Mouse (Mus musculus): ENCODE measurements around the gene Dkk3. TPM values are rescaled to one million over a fixed set of nuclear protein-coding genes. Genes with fewer than 3 reads are reported as not detected.
"Not testable (repeated sequence)": the region's sequence is repeated elsewhere in the genome, so short reads cannot be mapped to it uniquely, and the experiment has no call there.

The Dkk3 gene
- polyA plus RNA-seq, 1 experiment from 2014 or later, result 2.5 TPM

DNA sequence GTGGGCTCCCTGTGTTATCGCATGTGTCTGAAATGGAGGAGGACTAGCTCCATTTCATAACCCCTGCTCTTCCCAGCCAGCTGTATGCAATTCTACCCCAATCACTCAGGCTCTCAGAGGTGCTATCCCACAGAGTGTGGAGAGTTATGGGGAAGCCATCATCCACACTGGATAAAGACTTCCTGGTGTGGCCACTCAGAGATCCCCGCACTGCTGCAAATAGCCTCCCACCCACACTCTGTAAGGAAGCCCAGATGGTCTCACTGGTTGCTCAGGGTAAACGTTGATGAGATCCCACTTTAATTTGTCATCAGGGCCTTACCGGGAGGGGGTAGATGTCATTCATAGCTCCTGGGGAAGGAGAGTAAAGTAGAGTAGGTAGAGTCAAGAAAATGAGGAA is 6.7 kb upstream of the Dkk3 start:
- no peaks in the 10 kb centered on the region for H3K27me3 ChIP-seq
- no peak overlapping the region for H3K4me3 ChIP-seq (replicated peaks)
- no peaks in the 10 kb centered on the region for H3K9me3 ChIP-seq (replicated peaks)
- no peak overlapping the region for H3K27ac ChIP-seq (replicated peaks)
- H3K9ac ChIP-seq, result no peak overlapping the region
- H3K4me1 ChIP-seq (replicated peaks), result 0 out of 2 replicates have a peak, but pooled peaks cover 2% of the 10 kb centered on the region
- H3K4me2 ChIP-seq, result no peak overlapping the region
- H3K36me3 ChIP-seq (replicated peaks), result no peaks in the 10 kb centered on the region
- WGBS (ENCODE audit: insufficient replicate concordance), result 68% methylated on average over 4 of the region's 4 CpGs
- ATAC-seq (ENCODE audit: insufficient read depth), result no peak

DNA sequence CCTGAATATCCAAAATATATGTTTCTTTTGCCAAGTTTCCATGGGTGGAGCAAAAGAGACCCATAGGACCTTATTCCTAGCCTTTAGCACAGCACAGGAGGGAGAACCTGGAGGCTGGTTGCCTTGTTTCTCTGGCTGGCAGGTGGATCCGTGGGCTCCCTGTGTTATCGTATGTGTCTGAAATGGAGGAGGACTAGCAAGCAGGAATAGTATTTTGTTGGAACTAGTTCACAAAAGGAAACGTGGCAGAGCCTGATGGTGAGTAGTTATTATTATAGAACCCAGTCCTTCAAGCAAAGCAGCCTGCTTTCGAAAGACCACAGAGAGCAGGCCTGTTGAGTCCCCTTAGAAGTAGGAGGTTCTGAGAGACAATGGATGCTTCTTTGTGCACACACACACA is 6.2 kb upstream of the Dkk3 start:
- H3K27ac ChIP-seq (replicated peaks); H3K36me3 ChIP-seq (replicated peaks); H3K4me1 ChIP-seq (replicated peaks); H3K27me3 ChIP-seq; H3K9me3 ChIP-seq (replicated peaks); H3K4me2 ChIP-seq; H3K4me3 ChIP-seq (replicated peaks); ATAC-seq (ENCODE audit: insufficient read depth); H3K9ac ChIP-seq: not testable (repeated sequence)
- WGBS (ENCODE audit: insufficient replicate concordance), result 58% methylated on average over 4 of the region's 4 CpGs

DNA sequence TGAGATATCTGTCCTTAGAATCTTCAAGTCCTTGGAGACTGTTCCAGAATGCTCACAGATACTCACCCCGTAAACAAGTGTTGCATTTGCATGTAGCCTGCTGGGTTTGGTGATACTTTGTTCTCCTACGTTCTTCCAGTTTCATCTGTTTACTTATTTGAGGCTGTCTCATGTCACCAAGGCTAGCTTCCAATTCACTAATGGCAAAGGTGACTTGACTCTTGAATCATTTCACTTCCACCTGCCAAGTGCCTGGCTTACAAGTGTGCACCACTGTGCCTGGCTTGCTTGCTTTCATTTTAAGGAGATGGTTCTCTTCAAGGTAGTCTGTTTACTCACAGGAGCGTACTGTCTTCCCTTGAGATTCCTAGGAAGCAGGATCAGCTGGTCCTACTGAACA is 5.6 kb upstream of the Dkk3 start:
- no peak for ATAC-seq (ENCODE audit: insufficient read depth)
- Histone ChIP-seq H3K4me2 (no peak overlapping the region), H3K27me3 (peaks cover 6% of the 10 kb centered on the region), H3K27ac (replicated peaks) (no peak overlapping the region), H3K9ac (no peak overlapping the region), H3K9me3 (replicated peaks) (no peaks in the 10 kb centered on the region), H3K4me3 (replicated peaks) (no peak overlapping the region), H3K4me1 (replicated peaks) (no peaks in the 10 kb centered on the region), H3K36me3 (replicated peaks) (no peaks in the 10 kb centered on the region)
- WGBS (ENCODE audit: insufficient replicate concordance), result 68% methylated on average over 3 of the region's 3 CpGs

DNA sequence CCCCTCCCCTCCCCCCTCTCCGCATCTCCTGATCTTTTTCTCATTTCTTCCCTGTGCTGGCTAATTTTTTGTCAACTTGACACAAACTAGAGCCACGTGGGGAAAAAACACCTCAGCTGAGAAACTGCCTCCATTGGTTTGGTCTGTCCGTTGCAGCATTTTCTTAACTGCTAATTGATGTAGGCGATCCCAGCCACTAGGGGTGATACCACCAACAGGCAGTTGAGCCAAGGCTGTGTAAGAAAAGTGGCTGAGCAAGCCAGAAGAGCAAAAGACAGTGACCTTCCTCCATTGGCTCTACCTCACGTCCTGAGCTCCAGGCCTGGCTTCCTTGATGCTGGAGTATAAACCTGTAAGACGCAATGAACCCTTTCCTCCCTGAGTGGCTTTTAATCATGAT is 978 bp upstream of the Dkk3 start:
- H3K9ac ChIP-seq, result no peak overlapping the region
- no peaks in the 10 kb centered on the region for H3K9me3 ChIP-seq (replicated peaks)
- H3K27me3 ChIP-seq, result peaks cover 33% of the 10 kb centered on the region
- no peak overlapping the region for H3K27ac ChIP-seq (replicated peaks)
- no peaks in the 10 kb centered on the region for H3K36me3 ChIP-seq (replicated peaks)
- H3K4me2 ChIP-seq, result no peak overlapping the region
- H3K4me1 ChIP-seq (replicated peaks), result no peaks in the 10 kb centered on the region
- no peak for ATAC-seq (ENCODE audit: insufficient read depth)
- no peak overlapping the region for H3K4me3 ChIP-seq (replicated peaks)
- 31% methylated on average over 5 of the region's 6 CpGs for WGBS (ENCODE audit: insufficient replicate concordance)

DNA sequence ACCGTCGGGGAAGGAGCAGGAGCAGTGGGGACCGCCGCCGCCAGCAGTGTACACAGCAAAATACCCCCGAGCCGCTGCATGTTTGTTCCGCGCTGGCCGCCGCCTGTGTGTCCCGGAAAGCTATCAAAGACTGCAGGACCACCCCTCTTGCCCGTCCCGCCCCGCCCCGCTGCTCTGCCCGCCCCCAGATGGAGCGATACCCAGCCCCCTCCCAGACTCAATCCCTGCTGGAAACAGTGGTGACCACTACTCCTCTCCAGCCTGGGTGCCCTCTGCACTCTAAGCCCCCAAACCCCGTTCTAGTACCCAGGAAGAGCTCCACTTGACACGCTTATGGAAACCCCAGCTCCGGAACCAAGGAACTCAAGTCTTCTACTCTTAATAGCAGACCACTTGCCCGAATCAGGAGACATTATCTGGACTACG is 528 bp downstream of the Dkk3 start:
- no peaks in the 10 kb centered on the region for H3K9me3 ChIP-seq (replicated peaks)
- peaks cover 33% of the 10 kb centered on the region for H3K27me3 ChIP-seq
- 3% methylated on average over 23 of the region's 23 CpGs for WGBS (ENCODE audit: insufficient replicate concordance)
- no peak for ATAC-seq (ENCODE audit: insufficient read depth)
- H3K9ac ChIP-seq, result no peak overlapping the region
- H3K4me3 ChIP-seq (replicated peaks), result peak overlapping the region; percentile 31
- H3K4me2 ChIP-seq, result peak overlapping the region; percentile 54
- no peaks in the 10 kb centered on the region for H3K36me3 ChIP-seq (replicated peaks)
- no peaks in the 10 kb centered on the region for H3K4me1 ChIP-seq (replicated peaks)
- no peak overlapping the region for H3K27ac ChIP-seq (replicated peaks)

DNA sequence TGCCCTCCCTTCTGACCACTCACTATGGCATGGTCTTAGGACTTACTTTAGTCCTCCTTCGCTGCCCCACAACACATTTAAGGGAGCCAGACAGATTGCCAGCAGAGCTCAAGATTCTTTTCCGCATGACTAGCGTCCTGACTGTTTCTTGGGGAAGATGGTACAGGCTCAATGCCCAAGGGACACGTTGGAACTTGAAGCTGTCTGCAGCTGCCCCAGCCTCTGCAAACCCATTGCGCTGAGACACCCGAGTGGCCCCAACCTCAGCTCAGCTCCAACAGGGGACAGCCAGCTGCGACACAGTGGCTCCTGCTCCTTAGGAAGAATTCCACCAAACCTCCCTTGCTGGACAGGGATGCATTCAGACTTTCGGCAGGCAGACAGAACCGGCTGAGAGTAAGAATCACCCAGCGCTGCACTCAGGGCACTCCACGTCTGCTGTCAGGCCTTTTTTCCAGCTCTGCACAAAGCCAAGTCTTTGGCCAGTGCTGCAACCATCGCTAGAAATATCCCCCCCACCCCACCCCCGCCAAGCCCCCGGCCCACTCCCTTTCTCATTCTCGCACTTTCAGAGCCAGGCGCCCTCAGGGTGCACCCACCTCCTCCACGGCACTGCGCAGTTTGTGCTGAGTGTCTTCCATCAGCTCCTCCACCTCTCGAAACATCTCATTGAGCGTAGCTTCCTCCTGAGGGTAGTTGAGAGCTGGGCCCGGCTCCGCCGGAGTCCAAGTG is 1.1 kb downstream of the Dkk3 start:
- Histone ChIP-seq H3K27ac (replicated peaks) (no peak overlapping the region), H3K9ac (no peak overlapping the region), H3K4me2 (peak overlapping the region; percentile 54), H3K9me3 (replicated peaks) (no peaks in the 10 kb centered on the region), H3K4me3 (replicated peaks) (peak overlapping the region; percentile 31), H3K4me1 (replicated peaks) (no peaks in the 10 kb centered on the region), H3K36me3 (replicated peaks) (no peaks in the 10 kb centered on the region), H3K27me3 (peaks cover 33% of the 10 kb centered on the region)
- ATAC-seq (ENCODE audit: insufficient read depth), result no peak
- WGBS (ENCODE audit: insufficient replicate concordance), result 15% methylated on average over 23 of the region's 23 CpGs

DNA sequence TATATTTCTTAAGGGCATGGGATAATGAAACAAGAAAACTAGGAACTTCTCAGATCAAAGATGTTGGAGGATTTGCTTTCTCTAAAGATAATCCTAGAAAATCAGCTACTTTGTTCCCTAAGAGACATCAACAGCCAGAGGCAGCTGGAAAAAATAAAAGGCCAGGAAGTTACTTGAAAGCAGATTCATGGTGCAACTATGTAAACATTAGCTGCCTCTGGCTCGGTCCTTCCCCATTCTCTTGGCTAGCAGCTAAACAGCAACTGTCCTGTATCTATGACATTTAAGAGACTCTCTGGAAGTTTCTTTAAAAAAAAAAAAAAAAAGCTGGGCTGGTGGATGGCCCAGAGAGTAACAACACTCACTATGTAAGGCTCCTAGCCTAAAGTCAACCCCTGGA is 3.7 kb downstream of the Dkk3 start:
- Histone ChIP-seq H3K9me3 (replicated peaks) (no peaks in the 10 kb centered on the region), H3K27ac (replicated peaks) (no peak overlapping the region), H3K4me3 (replicated peaks) (no peak overlapping the region), H3K27me3 (peaks cover 33% of the 10 kb centered on the region), H3K4me1 (replicated peaks) (no peaks in the 10 kb centered on the region), H3K36me3 (replicated peaks) (no peaks in the 10 kb centered on the region), H3K9ac (no peak overlapping the region), H3K4me2 (no peak overlapping the region)
- ATAC-seq (ENCODE audit: insufficient read depth), result no peak
- WGBS (ENCODE audit: insufficient replicate concordance), result 30% methylated on average over 1 of the region's 1 CpGs

DNA sequence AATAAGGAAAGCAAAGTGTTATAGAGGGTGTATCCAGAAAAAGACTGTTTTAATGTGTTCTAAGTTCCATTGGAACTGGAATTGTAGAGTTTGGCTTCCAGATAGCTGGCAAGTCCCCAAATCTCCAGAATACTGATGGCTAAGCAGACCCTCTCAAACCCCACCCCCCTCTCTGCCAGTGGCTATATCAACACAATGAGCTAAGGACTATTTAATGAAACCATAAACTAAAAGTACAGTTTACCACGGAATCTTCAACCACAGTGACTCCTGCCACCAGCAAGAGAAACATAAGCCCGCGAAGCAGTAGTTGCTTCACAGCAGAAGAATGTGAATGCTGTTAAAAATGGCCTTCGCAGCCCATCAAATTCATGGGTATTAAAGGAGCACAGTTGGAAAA is 4.4 kb downstream of the Dkk3 start:
- no peak overlapping the region for H3K4me2 ChIP-seq
- ATAC-seq (ENCODE audit: insufficient read depth), result no peak
- no peak overlapping the region for H3K27ac ChIP-seq (replicated peaks)
- H3K36me3 ChIP-seq (replicated peaks), result no peaks in the 10 kb centered on the region
- H3K9me3 ChIP-seq (replicated peaks), result no peaks in the 10 kb centered on the region
- no peak overlapping the region for H3K9ac ChIP-seq
- no peak overlapping the region for H3K4me3 ChIP-seq (replicated peaks)
- H3K4me1 ChIP-seq (replicated peaks), result no peaks in the 10 kb centered on the region
- peaks cover 28% of the 10 kb centered on the region for H3K27me3 ChIP-seq
- 57% methylated on average over 4 of the region's 4 CpGs for WGBS (ENCODE audit: insufficient replicate concordance)

DNA sequence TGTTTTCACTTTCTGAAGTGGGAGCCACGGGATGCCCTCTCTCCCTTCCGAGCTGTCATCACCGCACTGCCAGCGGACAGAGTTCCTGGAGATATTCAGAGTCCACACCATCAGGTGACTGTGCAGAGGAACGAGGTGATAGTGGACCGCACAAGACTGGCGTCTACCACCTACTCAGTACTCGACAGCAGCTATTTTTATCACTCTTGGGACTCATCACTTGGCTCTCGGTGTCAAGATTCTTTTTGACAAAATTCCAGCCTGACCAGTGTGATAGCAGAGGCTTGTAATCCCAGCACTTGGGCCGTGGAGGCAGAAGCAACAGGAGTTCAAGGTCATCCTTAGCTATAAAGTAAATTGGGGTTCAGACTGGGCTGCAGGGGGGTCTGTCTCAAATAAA is 9.7 kb downstream of the Dkk3 start:
- 66% methylated on average over 10 of the region's 10 CpGs for WGBS (ENCODE audit: insufficient replicate concordance)
- Histone ChIP-seq H3K36me3 (replicated peaks) (no peaks in the 10 kb centered on the region), H3K4me2 (no peak overlapping the region), H3K4me3 (replicated peaks) (no peak overlapping the region), H3K9me3 (replicated peaks) (no peaks in the 10 kb centered on the region), H3K4me1 (replicated peaks) (no peaks in the 10 kb centered on the region), H3K27me3 (no peaks in the 10 kb centered on the region), H3K27ac (replicated peaks) (no peak overlapping the region), H3K9ac (no peak overlapping the region)
- ATAC-seq (ENCODE audit: insufficient read depth), result no peak

DNA sequence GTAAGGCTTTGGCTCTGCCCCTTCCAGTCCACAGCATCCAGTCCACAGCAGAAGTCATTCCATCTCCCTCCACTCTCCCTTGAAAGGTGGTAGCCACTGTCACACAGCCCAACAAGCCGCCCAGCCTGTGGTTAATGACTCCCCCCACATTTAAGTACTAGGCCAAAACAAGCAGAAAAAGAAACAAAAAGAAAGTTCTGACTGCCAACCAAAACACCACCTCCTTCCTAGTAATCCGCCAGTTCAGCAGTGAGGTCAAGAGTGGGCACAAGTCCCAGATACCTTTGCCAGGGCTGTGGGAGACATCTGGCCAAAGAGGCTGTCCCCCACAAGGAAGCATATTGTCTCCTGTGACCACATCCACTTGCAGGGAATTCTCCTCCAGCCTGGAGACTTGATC is 10.9 kb downstream of the Dkk3 start:
- Histone ChIP-seq H3K4me3 (replicated peaks) (no peak overlapping the region), H3K4me1 (replicated peaks) (0 out of 2 replicates have a peak, but pooled peaks cover 5% of the 10 kb centered on the region), H3K9me3 (replicated peaks) (no peaks in the 10 kb centered on the region), H3K36me3 (replicated peaks) (no peaks in the 10 kb centered on the region), H3K27ac (replicated peaks) (no peak overlapping the region), H3K4me2 (no peak overlapping the region), H3K9ac (no peak overlapping the region), H3K27me3 (no peaks in the 10 kb centered on the region)
- ATAC-seq (ENCODE audit: insufficient read depth), result no peak
- 54% methylated on average over 2 of the region's 2 CpGs for WGBS (ENCODE audit: insufficient replicate concordance)

DNA sequence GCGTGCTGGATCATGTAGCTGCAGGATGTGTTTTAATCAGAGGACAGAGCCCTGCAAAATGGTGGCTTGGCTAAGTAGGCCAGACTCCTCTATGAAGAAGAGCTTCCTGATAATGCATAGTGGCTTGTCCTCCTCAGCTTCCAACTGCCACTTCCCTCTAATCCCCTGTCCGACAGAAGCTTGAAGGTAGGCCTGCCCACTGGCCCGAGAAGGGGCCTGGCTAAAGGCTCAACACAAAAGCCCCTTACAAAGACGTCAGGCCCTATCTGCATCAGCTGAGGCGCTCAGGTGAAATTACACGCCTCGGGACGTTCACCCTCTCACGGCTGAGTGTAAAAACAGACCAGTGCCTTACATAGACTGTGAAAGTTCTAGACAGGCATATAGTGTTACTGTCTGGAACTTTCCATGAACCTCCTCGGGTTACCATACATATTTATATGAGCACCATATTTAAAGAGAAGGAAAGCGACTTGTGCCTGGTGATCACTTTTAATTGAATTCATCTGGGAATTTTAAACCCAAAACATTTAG is 14.1 kb downstream of the Dkk3 start:
- WGBS (ENCODE audit: insufficient replicate concordance), result 66% methylated on average over 11 of the region's 11 CpGs
- H3K4me3 ChIP-seq (replicated peaks), result no peak overlapping the region
- no peak overlapping the region for H3K9ac ChIP-seq
- H3K4me1 ChIP-seq (replicated peaks), result 0 out of 2 replicates have a peak, but pooled peaks cover 5% of the 10 kb centered on the region
- no peaks in the 10 kb centered on the region for H3K36me3 ChIP-seq (replicated peaks)
- ATAC-seq (ENCODE audit: insufficient read depth), result no peak
- no peaks in the 10 kb centered on the region for H3K9me3 ChIP-seq (replicated peaks)
- H3K27me3 ChIP-seq, result no peaks in the 10 kb centered on the region
- no peak overlapping the region for H3K4me2 ChIP-seq
- H3K27ac ChIP-seq (replicated peaks), result no peak overlapping the region

DNA sequence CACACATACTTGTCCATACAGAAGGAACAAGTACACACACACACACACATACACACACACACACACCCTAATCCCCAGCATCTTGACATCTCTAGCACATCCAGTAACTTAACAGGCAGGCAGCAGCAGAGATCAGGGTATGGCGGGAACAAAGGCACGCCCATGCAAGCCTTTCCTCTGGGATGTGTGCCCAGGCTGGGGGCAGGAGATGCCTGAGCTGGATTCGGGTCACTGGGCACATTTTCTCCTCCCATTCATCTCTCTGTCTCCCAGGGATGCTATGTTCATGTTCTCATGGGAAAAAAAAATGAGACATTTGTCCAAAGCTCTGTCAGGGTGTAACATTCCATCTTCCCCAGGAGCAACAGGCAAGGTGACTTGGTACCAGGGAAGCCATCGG is 14.9 kb downstream of the Dkk3 start:
- 57% methylated on average over 4 of the region's 4 CpGs for WGBS (ENCODE audit: insufficient replicate concordance)
- no peak for ATAC-seq (ENCODE audit: insufficient read depth)

More for the DNA sequence above, 14.9 kb downstream of the Dkk3 start:
- Histone ChIP-seq H3K4me1 (replicated peaks) (0 out of 2 replicates have a peak, but pooled peaks cover 5% of the 10 kb centered on the region), H3K36me3 (replicated peaks) (no peaks in the 10 kb centered on the region), H3K27me3 (no peaks in the 10 kb centered on the region), H3K4me2 (no peak overlapping the region), H3K27ac (replicated peaks) (no peak overlapping the region), H3K9ac (no peak overlapping the region), H3K4me3 (replicated peaks) (no peak overlapping the region), H3K9me3 (replicated peaks) (no peaks in the 10 kb centered on the region)
